Mouse (Mus musculus) thymus, adult 2 months (tissue): Measurements from ENCODE around the gene Icmt. TPM values are rescaled to one million over a fixed set of nuclear protein-coding genes. Genes with fewer than 3 reads are reported as not detected.

ENCODE experiments used
- DNase-seq: peaks from one replicate; pipeline ENCODE4 v3.0.0; 2021
- H3K27ac ChIP-seq: fragments of 200-500 bp; 2 replicates; pipeline ENCODE4 v1.5.1; 2012; ENCODE audit warnings: low read length, control low read depth; ENCODE audit not compliant: control insufficient read depth, insufficient read depth
- H3K27me3 ChIP-seq: fragments of 200-500 bp; 2 replicates; pipeline ENCODE4 v1.6.1; 2012; ENCODE audit warnings: mild to moderate bottlenecking, low read length, moderate library complexity, mixed read lengths; ENCODE audit not compliant: control insufficient read depth, insufficient read depth
- H3K36me3 ChIP-seq: fragments of 200-500 bp; 2 replicates; pipeline ENCODE4 v1.6.1; 2012; ENCODE audit warnings: mild to moderate bottlenecking, low read length, moderate library complexity; ENCODE audit not compliant: control insufficient read depth, insufficient read depth
- H3K4me1 ChIP-seq: fragments of 200-500 bp; replicated peaks from 2 replicates; pipeline ENCODE4 v1.6.1; 2012; ENCODE audit warnings: low read length; ENCODE audit not compliant: control insufficient read depth, insufficient read depth
- H3K4me3 ChIP-seq: fragments of 200-500 bp; 2 replicates; pipeline ENCODE4 v1.5.1; 2012; ENCODE audit warnings: mild to moderate bottlenecking, low read length, control low read depth, moderate library complexity; ENCODE audit not compliant: control insufficient read depth, insufficient read depth
- CTCF ChIP-seq: fragments of 200-500 bp; IDR thresholded peaks from 2 replicates; pipeline ENCODE4 v1.5.1; 2012; ENCODE audit warnings: mild to moderate bottlenecking, control low read depth, low read length, moderate library complexity, borderline replicate concordance; ENCODE audit not compliant: control insufficient read depth, poor library complexity, insufficient read depth; ENCODE audit errors: extremely low read depth
- POLR2A ChIP-seq: fragments of 200-500 bp; IDR thresholded peaks from 2 replicates; pipeline ENCODE4 v1.6.1; 2012; ENCODE audit warnings: mild to moderate bottlenecking, low read length, control low read depth, moderate library complexity; ENCODE audit not compliant: control insufficient read depth, poor library complexity, insufficient read depth; ENCODE audit errors: extremely low read depth
- WGBS: fragments of 180-500 bp; shearing (Covaris S2); methylation state at CpG from one replicate; pipeline ENCODE4 v1.1.7; 2018; 5-methylcytosine and 5-hydroxymethylcytosine counted together
- polyA plus RNA-seq: library from polyadenylated mRNA; depleted of rRNA; stranded (reverse); fragments of >200 nt; gene quantifications from 2 replicates; pipeline ENCODE4 v1.2.3, GENCODE M21; 2012

Icmt gene
- polyA plus RNA-seq, 1 experiment, result 42.6 TPM

GRCm38 (mm10) chr4:152267748-152268369, 29.2 kb upstream of the Icmt start:
- no peak overlapping the region for H3K4me3 ChIP-seq
- H3K27me3 ChIP-seq, result no peaks in the 10 kb centered on the region
- no peaks in the 10 kb centered on the region for H3K36me3 ChIP-seq
- 93% methylated on average over 13 of the region's 13 CpGs for WGBS
- no peak for DNase-seq
- H3K4me1 ChIP-seq, result no peaks in the 10 kb centered on the region
- TF ChIP-seq CTCF (no peak), POLR2A (no peak)
- H3K27ac ChIP-seq, result no peak overlapping the region

GRCm38 (mm10) chr4:152269967-152270366, 27.1 kb upstream of the Icmt start:
- WGBS, result 93% methylated on average over 13 of the region's 13 CpGs
- peaks cover 9% of the 10 kb centered on the region; the same call in 1 of the 2 replicates for H3K4me1 ChIP-seq

GRCm38 (mm10) chr4:152270599-152270998, 26.4 kb upstream of the Icmt start:
- H3K36me3 ChIP-seq, result no peaks in the 10 kb centered on the region
- peaks cover 9% of the 10 kb centered on the region; the same call in 1 of the 2 replicates for H3K4me1 ChIP-seq
- no peak overlapping the region for H3K27ac ChIP-seq

More at GRCm38 (mm10) chr4:152269967-152270366, 27.1 kb upstream of the Icmt start:
- no peak for TF ChIP-seq POLR2A
- TF ChIP-seq CTCF, result no peak
- Histone ChIP-seq H3K4me3 (no peak overlapping the region), H3K27me3 (peaks cover 2% of the 10 kb centered on the region; the same call in 1 of the 2 replicates), H3K36me3 (no peaks in the 10 kb centered on the region), H3K27ac (no peak overlapping the region)
- no peak for DNase-seq

GRCm38 (mm10) chr4:152271334-152271733, 25.7 kb upstream of the Icmt start:
- DNase-seq, result no peak
- Histone ChIP-seq H3K36me3 (no peaks in the 10 kb centered on the region), H3K4me1 (peaks cover 9% of the 10 kb centered on the region; the same call in 1 of the 2 replicates), H3K27ac (no peak overlapping the region), H3K4me3 (no peak overlapping the region), H3K27me3 (peaks cover 2% of the 10 kb centered on the region; the same call in 1 of the 2 replicates)
- TF ChIP-seq POLR2A (no peak), CTCF (no peak)
- WGBS, result 98% methylated on average over 11 of the region's 11 CpGs

More at GRCm38 (mm10) chr4:152270599-152270998, 26.4 kb upstream of the Icmt start:
- H3K4me3 ChIP-seq, result no peak overlapping the region
- TF ChIP-seq POLR2A (no peak), CTCF (no peak)
- 95% methylated on average over 9 of the region's 9 CpGs for WGBS
- DNase-seq, result no peak
- H3K27me3 ChIP-seq, result peaks cover 2% of the 10 kb centered on the region; the same call in 1 of the 2 replicates

- Histone ChIP-seq H3K27me3 (peaks cover 2% of the 10 kb centered on the region; the same call in 1 of the 2 replicates), H3K36me3 (no peaks in the 10 kb centered on the region), H3K4me1 (peaks cover 9% of the 10 kb centered on the region; the same call in 1 of the 2 replicates), H3K27ac (no peak overlapping the region), H3K4me3 (no peak overlapping the region)
- no peak for DNase-seq
- 97% methylated on average over 7 of the region's 7 CpGs for WGBS
- no peak for TF ChIP-seq POLR2A
- no peak for TF ChIP-seq CTCF
These were observed 25.0 kb upstream of the Icmt start for GRCm38 (mm10) chr4:152272006-152272405.

- TF ChIP-seq CTCF (no peak), POLR2A (no peak)
- no peak overlapping the region for H3K27ac ChIP-seq
- peaks cover 9% of the 10 kb centered on the region; the same call in 1 of the 2 replicates for H3K4me1 ChIP-seq
- H3K27me3 ChIP-seq, result peaks cover 2% of the 10 kb centered on the region; the same call in 1 of the 2 replicates
- DNase-seq, result no peak
- no peaks in the 10 kb centered on the region for H3K36me3 ChIP-seq
- WGBS, result 73% methylated on average over 9 of the region's 9 CpGs
- H3K4me3 ChIP-seq, result no peak overlapping the region
These were observed 24.5 kb upstream of the Icmt start for GRCm38 (mm10) chr4:152272449-152273049.
